Mouse (Mus musculus) retina, postnatal 7 days (tissue): Measurements from ENCODE around the gene Slc35a3.
"Not testable (repeated sequence)": the region's sequence is repeated elsewhere in the genome, so short reads cannot be mapped to it uniquely, and the experiment has no call there.

ENCODE experiments used
- DNase-seq: peaks from one replicate; pipeline ENCODE4 v3.0.0-alpha.2; 2012; ENCODE audit warnings: low read depth, low spot score

The Slc35a3 gene

DNA sequence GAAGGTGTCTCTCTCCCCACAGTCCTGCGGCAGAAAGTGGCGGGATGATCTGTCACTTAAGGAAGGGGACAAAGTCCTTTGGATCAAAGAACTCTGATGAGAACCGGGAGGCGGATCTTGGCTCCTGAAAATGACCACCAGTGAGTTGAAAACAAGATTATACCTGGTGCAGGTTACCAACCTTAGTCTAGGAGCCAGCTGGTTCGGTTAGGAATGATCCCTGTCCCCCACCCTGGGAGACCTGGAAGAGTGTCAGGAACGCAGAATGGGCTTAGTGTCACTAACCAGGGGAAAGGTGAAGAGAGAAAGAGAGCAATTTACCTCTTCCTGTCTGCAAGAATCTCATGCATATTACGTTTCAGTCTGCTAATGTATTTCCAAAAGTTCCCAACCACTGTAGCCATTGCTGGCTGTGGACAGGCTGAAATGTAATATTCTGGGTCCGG is at the start of gene Slc35a3:
TSS of gene Slc35a3 (minus strand) at position 396 of the 446 bp plus-strand sequence.
- DNase-seq: peak; percentile 30

DNA sequence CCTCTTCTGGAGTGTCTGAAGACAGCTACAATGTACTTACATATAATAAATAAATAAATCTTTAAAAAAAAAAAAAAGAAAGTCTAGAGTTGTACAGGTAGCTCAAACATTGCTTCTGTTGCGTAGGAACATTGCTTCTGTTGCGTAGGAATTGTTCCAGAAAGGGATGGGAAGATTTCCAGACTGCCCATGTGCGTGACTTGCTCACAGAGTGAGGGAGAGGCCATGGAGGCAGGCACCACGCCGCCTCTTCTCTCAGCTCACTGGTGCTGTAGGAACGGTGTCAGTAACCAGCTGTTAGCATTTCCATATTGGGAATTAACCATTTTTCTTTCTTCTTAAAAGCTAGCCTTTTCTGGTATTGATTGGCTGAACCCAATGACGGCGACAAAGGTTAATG is 40.2 kb upstream of the Slc35a3 start:
- no peak for DNase-seq

DNA sequence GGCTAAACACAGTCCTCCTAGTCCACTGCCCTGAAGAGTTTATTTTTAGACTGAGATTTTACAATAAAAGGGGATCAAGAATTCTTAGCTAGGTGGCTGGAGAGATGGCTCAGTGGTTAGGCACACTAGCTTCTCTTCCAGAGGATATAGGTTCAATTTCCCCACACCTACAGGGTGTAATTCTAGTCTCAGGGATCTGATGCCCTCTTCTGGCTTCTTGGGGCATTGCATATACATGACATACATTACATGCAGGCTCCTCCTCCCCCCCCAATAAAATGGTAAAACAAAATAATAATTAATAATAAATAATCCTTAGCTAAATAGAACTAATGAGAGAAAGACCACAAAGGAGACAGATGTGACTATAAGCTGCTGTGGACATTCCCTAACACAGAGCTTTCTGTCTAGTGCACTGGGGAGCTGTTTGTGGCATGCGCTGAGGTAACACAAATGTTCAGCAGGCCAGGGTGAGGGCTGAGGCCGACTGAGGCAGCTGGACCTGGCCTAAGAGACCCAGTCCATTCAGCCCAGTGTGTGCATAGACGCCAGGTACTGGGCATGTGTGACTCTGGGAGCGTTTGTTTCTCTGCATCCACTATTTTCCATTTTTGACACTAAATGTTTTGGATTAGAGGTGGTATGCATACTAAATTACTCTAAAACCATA is 38.7 kb upstream of the Slc35a3 start:
- DNase-seq: peak; percentile 31

DNA sequence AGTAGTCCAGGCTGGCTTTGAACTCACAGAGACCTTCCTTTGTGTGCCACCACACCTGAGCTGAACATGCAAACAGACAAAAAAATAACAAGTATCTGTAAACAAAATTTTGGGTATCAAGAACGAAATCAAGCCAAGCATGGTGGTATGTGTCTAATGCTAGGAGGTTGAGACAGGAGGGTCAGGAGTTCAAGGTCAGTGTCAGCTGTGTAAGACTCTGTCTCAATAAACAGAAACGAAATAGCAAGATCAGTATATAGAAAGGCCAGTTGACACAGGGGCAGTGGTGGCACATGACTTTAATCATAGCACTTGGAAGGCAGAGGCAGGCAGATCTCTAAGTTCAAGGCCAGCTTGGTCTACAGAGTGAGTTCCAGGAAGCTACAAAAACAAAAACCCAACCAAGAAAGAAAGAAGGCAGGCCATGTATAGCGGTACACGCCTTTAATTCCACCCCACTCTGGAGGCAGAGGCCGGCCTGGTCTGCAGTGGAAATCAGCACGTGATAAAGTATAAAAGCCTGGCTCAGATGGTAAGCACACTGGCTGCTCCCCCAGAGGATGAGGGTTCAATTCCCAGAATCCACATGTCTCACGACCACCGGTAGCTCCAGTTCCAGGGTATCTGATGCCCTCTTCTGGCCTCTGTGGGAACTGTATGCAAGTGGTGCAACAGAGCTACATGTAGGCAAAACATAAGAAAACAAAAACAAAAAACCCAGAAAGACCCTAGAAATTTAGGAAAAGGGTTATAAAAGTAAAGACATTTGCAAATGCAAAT is 36.0 kb upstream of the Slc35a3 start:
- peak; percentile 24 for DNase-seq

DNA sequence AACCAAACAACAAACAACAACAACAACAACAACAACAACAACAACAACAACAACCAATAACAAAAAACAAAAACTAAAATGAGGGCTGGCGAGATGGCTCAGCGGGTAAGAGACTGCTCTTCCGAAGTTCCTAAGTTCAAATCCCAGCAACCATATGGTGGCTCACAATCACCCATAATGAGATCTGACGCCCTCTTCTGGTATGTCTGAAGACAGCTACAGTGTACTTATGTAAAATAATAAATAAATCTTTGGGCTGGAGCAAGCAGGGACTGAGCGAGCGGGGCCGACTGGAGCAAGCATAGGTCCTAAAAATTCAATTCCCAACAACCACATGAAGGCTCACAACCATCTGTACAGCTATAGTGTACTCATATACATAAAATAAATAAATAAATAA is 35.0 kb upstream of the Slc35a3 start:
- DNase-seq: not testable (repeated sequence)

DNA sequence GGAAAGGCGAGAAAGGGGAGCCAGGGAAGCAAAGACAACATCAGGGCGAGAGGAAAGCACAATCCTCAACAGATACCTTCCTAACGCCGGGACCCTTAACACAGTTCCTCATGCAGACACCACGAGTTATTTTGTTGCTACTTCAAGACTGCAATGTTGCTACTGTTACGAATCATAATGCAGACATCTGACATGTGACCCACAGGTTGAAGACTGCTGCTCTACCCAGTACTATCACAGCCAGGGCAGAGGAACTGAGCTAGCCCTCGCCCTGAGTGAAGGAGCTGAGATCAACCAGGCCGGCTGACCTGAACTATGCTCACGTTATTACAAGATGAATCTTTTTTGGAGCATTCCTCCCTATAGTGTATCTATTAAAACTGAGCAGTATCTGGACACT is 28.3 kb upstream of the Slc35a3 start:
- DNase-seq: no peak

DNA sequence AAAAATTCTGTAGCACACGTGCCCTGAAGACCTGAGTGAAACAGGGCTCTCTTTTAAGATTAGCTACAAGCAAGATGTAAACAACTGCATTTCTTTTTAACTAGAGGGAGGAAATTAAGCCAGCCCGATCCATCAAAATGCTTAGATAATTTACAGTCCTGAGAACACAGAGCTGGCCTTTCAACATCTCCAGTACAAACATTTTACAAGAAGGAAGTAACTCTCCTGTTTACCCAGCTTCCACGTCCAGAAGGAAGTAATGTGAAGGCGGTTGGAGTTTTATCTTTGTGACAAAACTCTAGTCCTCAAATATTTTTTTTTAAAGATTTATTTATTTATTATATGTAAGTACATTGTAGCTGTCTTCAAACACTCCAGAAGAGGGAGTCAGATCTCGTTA is 27.5 kb upstream of the Slc35a3 start:
- no peak for DNase-seq

DNA sequence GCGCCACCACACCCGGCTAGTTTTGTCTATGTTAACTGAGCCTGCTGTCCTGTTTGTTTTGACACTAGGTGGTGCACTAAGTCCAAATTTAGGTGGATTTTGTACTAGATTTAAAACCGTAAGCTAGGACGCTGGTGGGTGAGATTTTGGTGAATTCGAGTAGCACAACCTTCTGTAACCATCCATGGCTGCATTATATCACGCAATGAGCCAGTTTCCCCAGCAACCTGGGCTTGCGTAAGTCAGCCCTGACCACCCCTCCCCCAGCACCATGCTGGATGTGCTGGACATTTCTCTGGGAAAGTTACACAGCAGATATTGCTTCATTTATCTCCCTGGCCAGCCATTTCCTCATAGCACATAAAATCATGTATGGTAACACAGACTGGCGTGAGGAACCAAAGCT is 24.7 kb upstream of the Slc35a3 start:
- DNase-seq: no peak

DNA sequence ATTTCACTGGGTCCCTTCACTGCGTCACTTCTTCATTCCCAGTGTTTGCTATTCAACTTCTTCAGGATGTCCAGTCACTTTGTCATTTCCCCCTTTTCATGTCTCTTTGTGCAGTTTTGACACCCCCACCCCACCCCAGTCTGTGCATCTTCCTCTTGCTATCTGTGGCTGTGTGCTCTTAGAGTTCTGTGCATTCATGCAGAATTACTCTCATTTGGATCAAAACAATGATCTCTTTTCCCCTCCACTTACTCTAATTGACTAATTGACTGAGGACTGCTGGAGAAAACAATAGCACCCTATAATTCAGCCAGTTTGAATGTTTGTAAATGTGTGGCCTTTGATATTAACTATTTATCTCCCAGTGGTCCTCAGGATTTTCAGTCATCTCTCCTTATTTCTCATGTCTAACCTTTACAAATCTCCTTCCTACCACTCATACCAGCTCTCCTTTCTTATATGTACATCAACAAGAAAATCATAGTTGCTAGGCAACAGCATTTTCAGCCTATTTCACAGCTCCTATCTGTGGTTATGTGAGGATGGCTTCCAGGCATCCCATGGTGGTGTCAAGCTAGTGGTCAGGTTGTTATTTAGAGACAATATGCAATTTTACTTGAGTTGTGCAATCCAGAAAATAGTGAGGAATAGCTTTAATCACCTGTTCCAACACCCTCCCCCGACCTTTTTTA is 17.0 kb upstream of the Slc35a3 start:
- DNase-seq: no peak

DNA sequence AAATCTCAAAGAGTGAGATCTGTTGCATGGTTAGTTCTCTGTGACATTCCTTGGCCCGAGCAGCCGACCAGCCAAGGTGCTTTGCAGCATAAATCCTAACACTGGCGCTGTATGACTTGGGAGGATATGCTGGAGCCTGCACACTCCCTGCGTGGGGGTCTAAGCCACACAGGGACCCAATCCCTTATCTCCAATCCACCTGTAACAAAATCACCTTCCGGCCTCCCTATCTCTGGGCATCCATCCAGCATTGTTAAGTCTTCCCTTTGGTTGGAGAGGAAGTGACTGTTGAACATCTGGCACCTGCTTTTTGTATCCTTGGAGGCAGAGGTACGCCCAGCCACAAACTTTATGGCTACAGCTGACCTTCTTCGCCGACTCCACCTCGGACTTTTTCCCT is 14.2 kb upstream of the Slc35a3 start:
- no peak for DNase-seq

DNA sequence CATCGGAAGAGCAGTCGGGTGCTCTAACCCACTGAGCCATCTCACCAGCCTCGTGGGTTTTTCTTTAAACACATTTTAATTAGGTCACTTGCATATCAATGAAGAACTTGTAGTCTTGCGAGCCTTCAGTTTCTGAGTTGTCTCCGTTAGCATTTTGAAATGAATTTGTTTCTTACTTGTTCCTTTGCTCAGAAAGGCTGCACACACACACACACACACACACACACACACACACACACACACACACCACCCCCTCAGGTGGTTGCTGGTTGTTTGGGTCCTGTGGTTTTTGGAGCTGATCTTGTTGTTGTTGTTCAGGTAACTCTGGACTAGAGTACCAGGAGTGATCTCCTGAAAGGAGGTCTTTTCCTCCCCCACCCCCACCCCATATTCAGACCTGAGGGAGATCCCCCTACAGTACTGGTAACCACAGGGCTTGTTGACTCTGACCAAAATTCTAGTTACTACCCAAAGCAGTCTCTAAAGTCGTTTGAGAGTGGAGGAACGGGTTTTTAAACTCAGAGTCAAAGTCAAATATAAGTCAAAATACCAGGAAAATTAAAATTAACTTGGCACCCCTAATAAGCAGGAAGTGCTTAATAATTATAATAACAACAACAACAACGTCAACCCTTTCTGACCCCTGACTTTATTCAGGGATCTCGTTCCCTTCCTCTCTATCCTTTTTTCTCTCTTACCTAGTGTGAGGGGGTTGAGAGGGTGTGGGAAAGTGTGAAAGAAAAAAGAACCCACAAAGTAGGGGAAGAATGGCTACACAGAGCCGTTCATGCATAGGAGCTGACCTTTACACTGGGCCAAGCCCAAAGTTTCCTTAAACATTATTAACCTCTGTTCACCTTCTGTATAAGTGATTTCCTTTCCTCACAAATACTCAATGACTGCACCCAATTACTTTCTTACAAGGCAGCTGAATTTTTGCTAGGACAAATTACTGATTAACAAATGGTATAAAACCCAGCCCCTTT is 11.2 kb upstream of the Slc35a3 start:
- no peak for DNase-seq

DNA sequence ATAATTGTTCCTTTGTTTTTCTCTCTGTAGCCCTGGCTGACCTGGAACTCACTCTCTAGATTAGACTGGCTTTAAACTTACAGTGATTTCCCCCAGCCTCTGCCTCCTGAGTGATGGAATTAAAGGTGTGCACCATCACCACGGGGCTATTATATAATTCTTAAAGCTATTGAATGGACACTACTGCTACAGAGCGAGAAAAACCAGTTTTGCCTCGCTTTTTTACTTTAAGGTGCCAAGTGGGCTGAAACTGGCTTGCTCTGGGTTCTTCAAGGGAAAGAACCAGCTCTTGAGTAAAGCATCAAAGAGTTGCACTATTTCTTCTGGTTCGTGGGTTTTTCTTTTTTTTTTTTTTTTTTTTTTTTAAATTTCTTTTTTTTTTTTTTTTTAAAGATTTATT is 10.3 kb upstream of the Slc35a3 start:
- no peak for DNase-seq

DNA sequence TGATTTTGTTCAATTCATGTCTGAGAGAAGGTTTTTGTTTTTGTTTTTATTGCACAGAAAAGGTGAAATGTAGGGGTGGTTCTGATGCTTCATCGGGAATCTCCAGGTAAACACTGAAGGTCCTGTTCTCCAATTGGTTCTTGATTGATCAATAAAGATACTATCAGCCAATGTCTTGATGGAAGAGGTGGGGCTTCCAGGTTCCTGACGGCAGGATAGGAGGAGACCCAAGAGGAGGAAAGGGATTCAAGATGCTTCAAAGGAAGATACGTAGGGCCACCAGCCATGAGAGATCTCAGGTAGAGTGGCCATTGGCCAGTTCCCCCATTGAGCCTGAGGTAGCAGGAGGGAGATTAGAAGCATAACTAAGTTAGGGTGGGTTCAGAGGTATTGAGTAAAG is 6.3 kb upstream of the Slc35a3 start:
- no peak for DNase-seq

DNA sequence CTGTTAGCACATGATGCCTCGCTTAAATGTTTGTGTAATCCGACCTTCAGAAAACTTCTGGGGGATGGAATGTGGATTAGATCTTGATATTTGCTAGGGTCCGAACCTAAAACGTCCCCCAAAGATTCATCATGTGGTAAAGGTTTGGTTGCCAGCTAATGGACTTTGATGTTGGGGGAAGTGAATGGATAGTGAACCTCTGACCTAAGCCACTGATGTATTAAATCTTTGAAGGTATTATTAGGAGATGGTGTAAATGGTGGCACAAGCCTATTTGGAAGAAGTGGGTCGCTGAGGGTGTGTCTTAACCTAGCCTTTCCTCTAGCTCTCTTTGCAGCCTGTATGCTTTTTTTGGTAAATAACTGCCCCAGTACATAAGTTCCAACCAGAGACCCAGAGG is 400 bp upstream of the Slc35a3 start:
- DNase-seq: no peak

DNA sequence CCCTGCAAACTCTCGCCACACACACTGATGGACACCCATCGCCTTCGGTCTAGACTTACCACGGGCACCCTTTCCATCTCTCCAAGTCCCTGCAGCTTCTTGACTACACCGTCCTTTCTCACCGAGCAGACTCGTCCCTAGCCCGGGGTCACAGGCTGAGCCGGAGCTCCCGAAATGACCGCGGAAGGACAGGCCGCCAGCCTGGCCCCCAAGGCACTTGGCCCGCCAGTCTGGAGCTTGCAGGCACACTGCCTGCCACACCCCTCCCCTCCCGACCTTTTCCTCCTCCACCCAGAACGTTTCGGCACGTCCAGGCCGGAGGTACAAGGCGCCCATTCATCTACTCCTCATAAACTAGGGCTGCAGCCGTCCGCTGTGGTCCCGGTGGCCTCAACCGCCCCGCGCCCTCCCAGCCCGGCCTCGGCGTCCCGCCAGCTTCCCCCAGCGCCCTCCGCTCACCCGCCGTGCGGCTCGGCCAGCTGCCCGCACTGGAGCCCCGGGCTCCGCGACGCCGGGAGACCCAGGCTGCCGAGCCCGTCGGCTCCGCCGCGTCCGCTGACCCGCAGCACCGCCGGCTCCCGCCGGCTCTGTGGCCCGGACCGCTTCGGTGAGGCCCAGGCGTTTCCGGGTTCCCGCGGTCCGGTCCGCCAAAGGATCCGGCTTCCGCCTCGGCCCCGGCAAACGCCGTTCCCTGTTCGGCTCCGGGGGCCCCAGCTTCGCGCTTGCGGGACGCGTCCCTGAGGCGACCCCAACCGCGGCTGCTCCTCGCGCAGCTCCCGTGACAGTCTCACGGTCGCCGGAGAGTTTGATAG is 801 bp downstream of the Slc35a3 start:
- peak; percentile 46 for DNase-seq

DNA sequence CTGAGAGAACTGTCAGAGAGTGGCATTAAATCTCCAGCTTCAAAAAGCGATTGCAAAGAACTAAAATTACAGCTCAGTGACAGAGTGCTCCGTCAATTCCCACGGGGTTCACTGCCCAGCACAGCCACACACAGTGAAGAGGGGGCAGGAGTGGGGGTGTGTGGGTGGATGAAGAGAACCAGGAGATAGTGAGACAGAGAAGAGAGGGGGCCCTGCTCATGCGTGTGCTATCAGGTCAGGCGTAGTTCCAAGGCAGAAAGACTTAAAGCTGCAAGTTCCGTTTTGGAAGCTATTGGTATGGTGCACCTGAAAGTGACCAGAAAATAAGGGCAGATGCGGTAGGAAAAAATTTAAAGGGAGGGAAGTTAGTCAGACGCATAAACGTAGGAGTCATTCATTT is 1.7 kb downstream of the Slc35a3 start:
- DNase-seq: no peak

DNA sequence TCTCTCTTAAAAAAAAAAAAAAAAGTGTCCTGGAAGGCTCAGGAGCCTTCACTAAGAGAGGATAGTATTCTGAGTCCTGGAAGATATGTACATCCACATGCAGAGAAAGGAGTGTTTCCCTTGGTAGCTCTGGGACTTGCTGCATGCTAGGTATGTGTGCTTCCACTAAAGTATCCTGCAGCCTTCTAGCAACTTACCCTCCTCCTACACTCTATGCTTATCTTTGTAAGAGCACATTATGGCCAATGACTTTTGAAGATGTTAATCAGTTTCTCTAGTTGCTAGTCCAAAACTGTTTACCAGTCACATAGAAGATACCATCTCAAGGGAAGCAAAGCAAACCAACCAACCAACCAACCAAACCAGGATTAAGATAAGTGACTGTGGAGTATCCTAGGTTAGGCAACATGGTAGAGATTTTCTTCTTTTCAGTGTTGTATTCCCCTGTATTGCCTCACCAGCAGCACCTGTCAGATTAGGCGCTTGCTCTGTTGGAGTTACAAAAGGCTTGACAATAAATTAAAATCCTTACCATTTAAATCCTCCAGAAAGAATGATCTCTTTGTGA is 6.9 kb downstream of the Slc35a3 start:
- no peak for DNase-seq

DNA sequence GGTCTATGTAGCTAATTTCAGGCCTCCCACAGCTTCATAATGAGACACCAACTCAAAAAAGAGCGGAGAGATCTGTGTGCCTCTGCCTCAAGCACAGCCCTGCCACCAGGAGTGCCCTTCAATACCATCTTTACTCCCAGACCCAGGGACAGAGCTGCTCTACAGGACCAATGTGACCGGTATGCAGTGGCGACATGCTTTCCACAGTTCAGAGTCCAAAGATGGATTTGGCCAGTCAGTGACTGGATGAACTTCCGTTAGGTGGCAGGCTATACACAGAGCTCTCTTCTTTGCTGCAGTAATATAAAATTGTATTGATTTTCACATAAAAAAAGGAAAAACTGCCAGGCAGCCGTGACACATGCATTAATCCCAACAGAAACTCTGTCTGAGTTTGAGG is 8.8 kb downstream of the Slc35a3 start:
- DNase-seq: no peak

DNA sequence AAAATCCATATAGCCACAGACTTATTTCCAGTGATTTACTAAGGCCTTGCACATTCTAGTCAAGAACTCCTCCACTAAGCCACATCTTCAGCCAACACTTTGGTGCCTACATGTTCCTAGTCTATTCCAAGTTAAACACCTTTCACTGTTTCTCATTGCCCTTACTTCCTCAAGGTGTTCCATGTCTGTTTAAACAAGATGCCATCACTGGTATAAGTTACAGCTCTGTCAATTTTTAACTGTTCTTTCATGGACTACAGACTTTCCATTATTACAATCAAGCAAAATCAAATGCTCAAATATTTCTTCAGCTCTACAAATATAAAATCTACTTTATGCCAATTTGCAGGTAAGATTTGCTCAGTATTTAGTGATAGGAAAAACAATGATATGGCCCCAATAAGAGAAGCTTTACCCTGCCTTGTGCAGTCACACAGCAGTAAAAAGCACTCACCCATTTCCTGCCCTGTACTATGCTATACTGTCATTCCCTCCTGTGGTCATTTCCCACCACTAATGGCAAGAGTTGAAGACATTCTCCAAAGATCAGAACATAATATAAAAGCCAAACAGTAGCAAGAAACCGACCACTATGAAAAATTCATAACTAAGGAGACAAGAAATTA is 9.9 kb downstream of the Slc35a3 start:
- no peak for DNase-seq

DNA sequence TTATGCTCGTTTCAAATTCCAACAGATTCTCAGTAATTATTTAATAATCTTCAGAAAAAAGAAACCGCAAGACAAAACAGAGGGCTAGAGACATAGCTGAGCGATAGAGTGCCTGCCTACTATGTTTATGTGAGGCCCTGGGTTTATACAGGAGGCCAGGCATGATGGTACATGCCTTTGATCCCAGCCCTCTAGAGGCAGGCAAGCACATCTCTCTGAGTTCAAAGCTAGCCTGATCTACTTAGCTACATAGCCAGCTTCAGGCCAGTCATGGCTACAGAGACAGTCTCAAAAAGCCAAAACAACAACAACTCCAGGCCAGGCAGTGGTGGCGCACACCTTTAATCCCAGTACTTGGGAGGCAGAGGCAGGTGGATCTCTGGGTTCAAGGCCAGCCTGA is 11.0 kb downstream of the Slc35a3 start:
- no peak for DNase-seq
